Comparison of ENCODE assay signal across 15 mouse cellular contexts in genomic region chr15:30887559-30887958, GRCm38 (mm10).
DNase-seq lines count a peak whose midpoint lies in the region; TF ChIP-seq lines count a peak whose summit lies in the region.
"Had no signal": no experiment of that assay in that cellular context is flagged by ENCODE, and none has a peak within 500 bp of the region (broad histone marks: within the 10 kb centered on the region; RNA-seq: fewer than 3 reads in every experiment).

No protein-coding gene starts in this region.

- no peaks in the 10 kb centered on the region for H3K36me3 ChIP-seq in heart, embryonic 10.5 days
- H3K36me3 ChIP-seq: heart, embryonic 15.5 days; liver, embryonic 13.5 days had no signal

- H3K27ac ChIP-seq in heart, embryonic 10.5 days, result no peak overlapping the region
- H3K27ac ChIP-seq: gastrocnemius, adult 2 months; heart, embryonic 15.5 days; liver, embryonic 13.5 days had no signal

- no peaks in the 10 kb centered on the region for H3K9me3 ChIP-seq in heart, embryonic 10.5 days
- H3K9me3 ChIP-seq: heart, embryonic 15.5 days; liver, embryonic 13.5 days had no signal

- TF ChIP-seq POLR2A in brain, embryonic 14.5 days (IDR thresholded peaks at IDR 0.05; ENCODE audit: borderline replicate concordance, extremely low read depth, insufficient read depth, insufficient read length, poor library complexity, severe bottlenecking), result no peak

- 78% methylated on average over 2 of the region's 2 CpGs for WGBS in heart, embryonic 10.5 days

- H3K4me3 ChIP-seq in heart, embryonic 10.5 days, result no peak overlapping the region
- H3K4me3 ChIP-seq: gastrocnemius, adult 2 months; heart, embryonic 15.5 days; liver, embryonic 13.5 days; myocyte had no signal

- no peaks in the 10 kb centered on the region for H3K27me3 ChIP-seq in heart, embryonic 10.5 days (ENCODE audit: insufficient read depth, poor library complexity, severe bottlenecking)
- H3K27me3 ChIP-seq: heart, embryonic 15.5 days; liver, embryonic 13.5 days had no signal

- intact Hi-C loops in left cerebral cortex, postnatal 14 days (cut with DNase I), result no loop called here

- peaks cover 6% of the 10 kb centered on the region; the same call in 1 of the 2 replicates for H3K4me1 ChIP-seq in heart, embryonic 10.5 days
- H3K4me1 ChIP-seq: liver, embryonic 13.5 days had no signal

- peak; percentile 60 for DNase-seq in brain, embryonic 14.5 days (ENCODE audit: low read depth)
- peak; percentile 59 to 63 for DNase-seq in cerebellum, postnatal 14 days
- peak; percentile 80 to 86 for DNase-seq in layer of hippocampus, adult 18-20 months (ENCODE audit: low spot score in 2 of 2)
- DNase-seq in left cerebral cortex, postnatal 14 days (ENCODE audit: low spot score in 2 of 2), result peak; percentile 78 to 87
- DNase-seq in adrenal gland, postnatal 14 days, result no peak
- no peak for DNase-seq in testis, postnatal 10 days (ENCODE audit: low spot score)
- DNase-seq in heart, embryonic 10.5 days (ENCODE audit: low spot score), result no peak
- no peak for DNase-seq in gastrocnemius, adult 8-10 months (ENCODE audit: low spot score in 2 of 2)
- DNase-seq: adrenal gland, postnatal 36 days; embryo, embryonic 11 days; gastrocnemius, adult 2 months; liver, embryonic 13.5 days; lung, postnatal 4 days had no signal

- TF ChIP-seq CTCF in brain, embryonic 14.5 days (IDR thresholded peaks at IDR 0.05; ENCODE audit: borderline replicate concordance, extremely low read depth, insufficient read depth, insufficient read length), result no peak

Comparison
In these comparisons a context has a peak if more than half of its experiments do, and no peak if none do; other contexts are left out.
1. DNase-seq: peak in brain, embryonic 14.5 days (single experiment), cerebellum, postnatal 14 days (2 of 2), layer of hippocampus, adult 18-20 months (2 of 2) and left cerebral cortex, postnatal 14 days (2 of 2); none in adrenal gland, postnatal 14 days (single experiment), testis, postnatal 10 days (single experiment), heart, embryonic 10.5 days (single experiment) and gastrocnemius, adult 8-10 months (0 of 2).